Mouse (Mus musculus) 3134 (cell line): Measurements from ENCODE around the gene Grid2.
"Not testable (repeated sequence)": the region's sequence is repeated elsewhere in the genome, so short reads cannot be mapped to it uniquely, and the experiment has no call there.

Source experiments
- DNase-seq: peaks from one replicate; pipeline ENCODE4 v3.0.0-alpha.2; 2011; ENCODE audit warnings: low spot score; ENCODE audit not compliant: insufficient read length; ENCODE audit errors: extremely low read depth

The Grid2 gene

DNA sequence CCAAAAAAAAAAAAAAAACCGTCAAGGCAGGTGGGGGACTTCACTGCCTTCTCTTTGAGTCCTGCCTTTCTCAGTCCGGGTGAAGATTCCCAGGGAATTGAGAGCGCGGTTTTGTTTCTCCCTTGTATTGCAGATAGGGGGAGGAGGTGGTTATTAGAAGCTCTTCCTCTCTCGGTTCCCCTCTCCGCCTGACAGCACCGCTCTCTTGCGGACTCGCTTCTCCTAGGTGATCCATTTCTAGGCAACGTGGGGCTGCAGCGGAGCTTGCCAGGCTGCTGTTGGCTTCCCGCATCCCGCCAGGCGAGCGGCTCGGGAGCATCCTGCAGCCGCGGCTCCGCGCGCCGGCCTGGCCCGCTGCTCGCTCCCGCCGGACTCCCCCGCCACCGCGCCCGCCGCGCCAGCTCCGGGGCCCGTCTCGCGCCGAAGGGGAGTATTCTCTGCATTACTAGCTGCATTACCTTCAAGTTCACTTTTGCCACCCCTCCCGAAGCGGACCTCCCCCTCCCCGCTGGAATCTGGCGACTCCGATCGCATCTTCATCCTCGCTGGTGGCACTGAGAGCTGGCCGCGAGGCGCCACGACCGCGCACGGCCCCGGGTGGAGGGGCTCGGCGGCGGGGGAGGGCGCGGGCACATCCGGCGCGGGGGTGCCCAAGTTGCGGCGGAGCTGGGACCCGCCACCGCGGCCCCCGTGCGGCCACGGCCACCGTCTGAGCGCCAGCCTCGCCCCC is at the start of gene Grid2:
Gene Grid2 (plus strand): TSS at position 51 of the 730 bp plus-strand sequence.
- DNase-seq, result no peak

DNA sequence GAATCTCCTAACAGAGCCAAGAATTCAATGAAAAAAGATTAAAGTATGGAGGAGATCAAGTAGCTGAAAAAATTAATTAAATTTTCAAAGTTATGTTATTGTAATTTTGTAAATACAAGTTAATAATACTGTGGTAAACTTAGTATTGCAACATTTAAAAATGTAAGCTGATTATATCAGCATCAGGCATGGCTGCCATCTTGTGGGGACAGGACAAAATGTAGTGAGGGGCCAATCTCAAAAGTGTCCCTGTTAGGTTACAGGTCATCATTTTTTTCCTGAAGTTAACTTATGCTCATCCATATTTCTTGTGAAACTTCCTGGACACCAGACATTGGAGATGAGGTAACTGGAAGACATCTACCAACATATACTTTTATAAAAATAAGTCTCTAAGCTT is 4.9 kb upstream of the Grid2 start:
- no peak for DNase-seq

GRCm38 (mm10) chr6:63256556-63257405 is 1.1 kb downstream of the Grid2 start:
- DNase-seq, result no peak

GRCm38 (mm10) chr6:63257406-63257845 is 1.8 kb downstream of the Grid2 start:
- DNase-seq, result no peak

DNA sequence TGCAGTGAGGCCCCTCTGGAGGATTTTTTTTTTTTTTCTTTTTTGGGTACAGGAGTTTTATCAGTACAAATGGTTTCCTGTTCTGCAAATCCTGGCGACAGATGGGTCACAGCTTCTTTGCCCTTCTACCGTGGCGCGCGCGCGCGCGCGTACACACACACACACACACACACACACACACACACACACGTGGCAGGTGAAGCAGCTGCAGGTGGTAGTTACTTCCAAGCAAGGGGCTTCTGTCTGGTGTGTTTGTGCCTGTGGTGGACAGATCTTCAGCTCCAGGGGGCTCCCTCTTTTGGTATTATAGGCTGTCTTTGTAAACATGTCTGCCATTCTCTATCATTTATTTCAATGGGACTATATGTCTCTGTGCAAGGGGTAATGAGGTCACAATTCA is 2.2 kb downstream of the Grid2 start:
- DNase-seq, result no peak

DNA sequence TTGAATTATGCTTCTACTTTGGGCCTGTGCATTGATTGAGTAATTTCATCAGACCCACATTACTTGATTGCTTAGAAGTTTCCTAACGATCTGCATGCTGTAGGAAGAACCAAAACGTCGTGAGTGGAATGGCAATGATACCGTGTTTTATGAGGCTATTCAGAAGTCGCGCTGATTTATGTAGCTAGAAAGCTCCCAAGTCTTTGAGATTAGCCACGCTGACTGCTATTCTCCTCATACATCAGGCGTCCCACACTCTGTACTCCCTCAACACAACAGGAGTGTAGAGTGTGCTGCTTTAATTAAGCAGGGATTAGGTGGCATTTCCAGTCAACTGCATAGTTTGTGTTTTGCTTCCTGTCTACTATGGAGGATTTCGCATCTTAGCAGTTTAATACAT is 4.1 kb downstream of the Grid2 start:
- no peak for DNase-seq

GRCm38 (mm10) chr6:63284419-63284818 is 28.7 kb downstream of the Grid2 start:
- no peak for DNase-seq

DNA sequence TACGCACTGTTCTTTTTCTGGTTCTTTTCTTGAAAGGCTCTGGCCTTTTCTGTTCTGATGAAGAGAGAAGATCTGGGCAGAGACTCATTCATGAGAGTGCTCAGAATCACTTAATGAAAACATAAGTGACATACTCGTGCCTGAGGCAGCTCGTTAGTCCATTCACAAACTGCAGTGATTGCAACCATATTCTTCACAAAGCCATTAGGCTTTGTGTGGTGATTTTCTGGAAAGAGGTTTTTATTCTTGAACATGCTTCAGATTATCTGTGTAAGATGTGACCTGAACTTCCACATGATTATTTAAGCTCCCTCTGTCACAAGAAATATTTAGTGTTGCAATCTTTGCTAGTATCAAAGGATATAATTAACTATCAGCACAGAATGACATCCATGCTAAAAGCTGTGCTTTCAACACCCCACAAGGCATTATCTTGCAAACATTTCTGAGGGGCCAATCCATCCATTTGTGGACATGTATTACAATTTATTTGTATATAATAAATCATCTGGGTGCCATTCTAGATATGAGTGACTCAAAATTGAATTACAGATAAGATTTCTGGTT is 86.8 kb downstream of the Grid2 start:
- DNase-seq, result no peak

- no peak for DNase-seq
These were observed 91.3 kb downstream of the Grid2 start for GRCm38 (mm10) chr6:63347015-63347414.

DNA sequence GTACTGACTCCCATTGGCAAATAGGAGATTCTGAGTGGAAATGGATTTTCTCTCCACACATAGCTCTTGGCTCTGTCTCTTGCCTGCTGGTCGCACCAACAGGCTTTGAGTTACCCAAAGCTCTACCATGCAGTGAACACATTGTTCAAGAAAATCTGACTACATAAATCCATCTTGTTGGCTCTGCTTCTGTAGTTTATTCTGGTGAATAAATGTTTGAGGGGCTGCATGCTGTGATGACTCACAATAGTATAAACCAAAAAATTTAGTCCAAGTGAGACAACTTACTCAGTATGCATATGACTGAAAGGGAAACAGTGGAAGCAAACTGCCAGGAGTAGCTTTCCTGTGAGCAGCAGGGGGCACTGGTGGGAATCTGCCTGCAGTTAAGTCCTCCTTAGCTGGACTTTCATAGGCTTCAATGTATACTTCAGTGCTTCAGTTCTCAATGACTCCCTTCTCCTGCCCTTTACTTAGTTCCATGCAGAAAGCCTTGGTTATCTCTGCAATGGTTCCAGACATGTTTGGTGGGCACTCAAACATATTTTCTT is 125.5 kb downstream of the Grid2 start:
- DNase-seq, result no peak

GRCm38 (mm10) chr6:63401698-63402097 is 146.0 kb downstream of the Grid2 start:
- no peak for DNase-seq

DNA sequence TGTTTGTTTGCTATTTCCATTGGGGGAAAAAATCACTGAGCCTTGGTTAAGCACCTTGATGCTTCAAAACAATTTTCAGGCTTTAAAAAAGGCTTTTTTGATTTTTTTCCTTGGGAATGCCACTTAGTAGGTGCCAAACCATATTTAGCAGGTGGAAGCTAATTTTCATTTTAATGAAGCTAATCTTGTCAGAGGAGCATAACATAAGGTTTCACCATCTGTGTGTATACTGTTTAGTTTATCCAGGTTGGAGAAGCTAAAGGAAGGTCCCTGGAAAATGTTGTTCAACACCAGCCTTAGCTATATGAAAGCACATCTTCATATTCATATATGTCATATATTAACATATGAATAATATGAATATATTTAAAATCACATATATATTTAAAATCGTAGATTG is 161.9 kb downstream of the Grid2 start:
- DNase-seq, result no peak

DNA sequence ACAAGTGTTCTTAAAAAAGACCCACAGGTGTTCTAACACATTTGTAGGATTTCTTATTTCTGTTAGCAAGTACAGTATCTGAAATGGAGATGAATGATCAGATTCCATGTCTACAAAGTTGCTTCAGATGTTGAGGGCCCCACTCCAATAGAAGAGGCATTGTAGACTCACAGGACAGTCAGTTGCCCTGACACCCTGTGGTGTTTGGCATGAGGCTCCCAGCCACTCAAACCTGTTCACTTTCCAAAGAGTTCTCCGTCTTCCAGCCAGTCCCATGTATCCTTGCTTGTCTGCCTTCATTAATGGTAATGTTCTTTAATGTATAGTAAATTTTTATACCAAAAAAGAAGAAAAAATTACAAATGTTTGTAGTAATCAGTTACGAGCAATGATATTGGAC is 177.1 kb downstream of the Grid2 start:
- DNase-seq, result no peak

DNA sequence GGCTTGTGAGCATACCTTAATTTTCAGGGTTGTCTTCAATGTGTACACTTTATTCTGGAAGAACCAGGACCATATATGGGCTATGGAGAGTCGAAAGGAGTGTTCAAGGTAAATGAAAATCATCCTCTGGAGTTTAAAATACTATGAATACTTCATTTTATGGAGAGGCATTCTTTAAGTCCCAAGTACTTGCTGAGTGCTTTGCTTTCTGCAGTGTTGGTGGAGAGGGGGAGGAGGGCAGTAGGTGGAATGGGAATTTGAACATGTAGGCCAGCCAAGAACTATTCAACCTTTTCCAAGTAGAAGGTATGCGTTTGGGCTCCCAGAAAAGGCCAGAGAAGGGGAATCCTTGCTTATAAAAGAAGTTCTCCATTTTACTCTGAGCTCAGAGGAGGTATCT is 192.5 kb downstream of the Grid2 start:
- DNase-seq, result no peak

DNA sequence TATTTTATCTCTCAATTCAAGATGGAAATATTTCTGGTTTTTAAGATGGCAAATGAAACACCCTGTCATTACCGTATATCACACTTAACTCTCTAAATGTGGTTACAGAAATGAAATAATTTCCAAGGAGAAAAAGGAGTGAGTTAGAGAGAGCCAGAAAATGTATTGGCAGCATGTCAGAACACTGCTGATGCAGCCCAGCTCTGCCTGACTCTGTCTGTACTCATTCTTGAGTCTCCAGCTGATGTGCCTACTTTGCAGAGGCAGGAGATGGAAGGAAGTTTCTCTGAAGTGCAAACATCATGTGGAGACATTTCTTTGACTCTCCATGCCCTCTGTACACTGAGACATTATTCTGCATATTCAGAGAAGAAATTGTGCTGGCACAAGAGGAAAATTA is 226.5 kb downstream of the Grid2 start:
- DNase-seq, result no peak

DNA sequence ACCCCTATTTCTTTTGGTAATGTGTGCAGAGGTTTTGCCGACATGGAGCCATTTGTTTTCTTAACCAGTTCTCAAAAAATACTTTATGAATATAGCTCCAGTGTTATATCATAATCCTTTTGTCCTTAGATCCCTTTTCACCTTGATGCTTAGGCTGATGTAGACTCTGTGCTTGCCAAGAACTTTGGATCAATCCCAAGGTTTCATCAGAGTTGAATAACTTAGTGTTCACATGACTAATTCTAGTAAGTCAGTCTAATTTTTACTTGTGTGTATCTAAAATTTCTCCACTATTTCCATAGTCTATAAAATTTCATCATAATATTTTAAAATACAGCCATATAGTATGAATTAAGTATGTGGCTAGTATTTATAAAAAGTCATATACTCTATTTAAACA is 259.3 kb downstream of the Grid2 start:
- DNase-seq, result no peak

- DNase-seq, result no peak
These were observed 260.3 kb downstream of the Grid2 start for GRCm38 (mm10) chr6:63515957-63516356.

- DNase-seq, result no peak
These were observed 276.1 kb downstream of the Grid2 start for GRCm38 (mm10) chr6:63531751-63532150.

- no peak for DNase-seq
These were observed 277.2 kb downstream of the Grid2 start for GRCm38 (mm10) chr6:63532901-63533300.

- DNase-seq, result no peak
These were observed 292.1 kb downstream of the Grid2 start for GRCm38 (mm10) chr6:63547741-63548140.

GRCm38 (mm10) chr6:63568741-63569140 is 313.1 kb downstream of the Grid2 start:
- not testable (repeated sequence) for DNase-seq
